Mouse (Mus musculus): ENCODE results near the gene Neurl3. TPM values are rescaled to one million over a fixed set of nuclear protein-coding genes. Genes with fewer than 3 reads are reported as not detected.

Gene Neurl3
- polyA plus RNA-seq, 1 experiment: 10.2 TPM

GRCm38 (mm10) chr1:36308451-36308901, 34.0 kb upstream of the Neurl3 start:
- peaks cover 87% of the 10 kb centered on the region for H3K27me3 ChIP-seq (replicated peaks)
- H3K4me1 ChIP-seq: peaks cover 30% of the 10 kb centered on the region
- no peaks in the 10 kb centered on the region for H3K36me3 ChIP-seq (replicated peaks; ENCODE audit: low read length)
- TF ChIP-seq FLI1 (IDR thresholded peaks at IDR 0.05; ENCODE audit: low read length) (no peak), GATA1 (IDR thresholded peaks at IDR 0.05; ENCODE audit: borderline replicate concordance, low read length) (no peak)
- peak overlapping the region; percentile 93 for H3K4me3 ChIP-seq (replicated peaks)
- peaks cover 2% of the 10 kb centered on the region; the same call in 1 of the 2 replicates for H3K9me3 ChIP-seq

GRCm38 (mm10) chr1:36307495-36308280, 33.2 kb upstream of the Neurl3 start, which contains the start of gene Arid5a:
TSS of gene Arid5a (plus strand) at chr1:36307733.
- peaks cover 87% of the 10 kb centered on the region for H3K27me3 ChIP-seq (replicated peaks)
- H3K36me3 ChIP-seq (replicated peaks; ENCODE audit: low read length): no peaks in the 10 kb centered on the region
- H3K4me3 ChIP-seq (replicated peaks): peak within 1 kb of the TSS; percentile 93
- TF ChIP-seq GATA1 (IDR thresholded peaks at IDR 0.05; ENCODE audit: borderline replicate concordance, low read length) (no peak), FLI1 (IDR thresholded peaks at IDR 0.05; ENCODE audit: low read length) (no peak)
- H3K4me1 ChIP-seq: peaks cover 36% of the 10 kb centered on the region
- H3K9me3 ChIP-seq: peaks cover 2% of the 10 kb centered on the region; the same call in 1 of the 2 replicates

- H3K4me1 ChIP-seq: peaks cover 36% of the 10 kb centered on the region
- H3K4me3 ChIP-seq (replicated peaks): peak overlapping the region; percentile 93
- H3K36me3 ChIP-seq (replicated peaks; ENCODE audit: low read length): no peaks in the 10 kb centered on the region
- H3K9me3 ChIP-seq: peaks cover 2% of the 10 kb centered on the region; the same call in 1 of the 2 replicates
- H3K27me3 ChIP-seq (replicated peaks): peaks cover 89% of the 10 kb centered on the region
- no peak for TF ChIP-seq GATA1 (IDR thresholded peaks at IDR 0.05; ENCODE audit: borderline replicate concordance, low read length)
- TF ChIP-seq FLI1 (IDR thresholded peaks at IDR 0.05; ENCODE audit: low read length): no peak
Measured at GRCm38 (mm10) chr1:36307121-36307494, 32.6 kb upstream of the Neurl3 start.

- peaks cover 2% of the 10 kb centered on the region; the same call in 1 of the 2 replicates for H3K9me3 ChIP-seq
- peaks cover 36% of the 10 kb centered on the region for H3K4me1 ChIP-seq
- H3K4me3 ChIP-seq (replicated peaks): no peak overlapping the region
- no peaks in the 10 kb centered on the region for H3K36me3 ChIP-seq (replicated peaks; ENCODE audit: low read length)
- H3K27me3 ChIP-seq (replicated peaks): peaks cover 89% of the 10 kb centered on the region
- no peak for TF ChIP-seq GATA1 (IDR thresholded peaks at IDR 0.05; ENCODE audit: borderline replicate concordance, low read length)
- TF ChIP-seq FLI1 (IDR thresholded peaks at IDR 0.05; ENCODE audit: low read length): no peak
Measured at GRCm38 (mm10) chr1:36306120-36306519, 31.6 kb upstream of the Neurl3 start.

GRCm38 (mm10) chr1:36304764-36305163, 30.3 kb upstream of the Neurl3 start:
- H3K9me3 ChIP-seq: no peaks in the 10 kb centered on the region
- H3K4me1 ChIP-seq: peaks cover 33% of the 10 kb centered on the region
- H3K4me3 ChIP-seq (replicated peaks): no peak overlapping the region
- peaks cover 90% of the 10 kb centered on the region for H3K27me3 ChIP-seq (replicated peaks)
- TF ChIP-seq FLI1 (IDR thresholded peaks at IDR 0.05; ENCODE audit: low read length): no peak
- TF ChIP-seq GATA1 (IDR thresholded peaks at IDR 0.05; ENCODE audit: borderline replicate concordance, low read length): no peak
- H3K36me3 ChIP-seq (replicated peaks; ENCODE audit: low read length): no peaks in the 10 kb centered on the region

GRCm38 (mm10) chr1:36303381-36304320, 29.2 kb upstream of the Neurl3 start:
- H3K27me3 ChIP-seq (replicated peaks): peaks cover 89% of the 10 kb centered on the region

GRCm38 (mm10) chr1:36302957-36303356, 28.5 kb upstream of the Neurl3 start:
- Histone ChIP-seq H3K27me3 (replicated peaks) (peaks cover 91% of the 10 kb centered on the region), H3K36me3 (replicated peaks; ENCODE audit: low read length) (no peaks in the 10 kb centered on the region), H3K9me3 (no peaks in the 10 kb centered on the region), H3K4me1 (peaks cover 16% of the 10 kb centered on the region), H3K4me3 (replicated peaks) (peak overlapping the region; percentile 75)
- no peak for TF ChIP-seq GATA1 (IDR thresholded peaks at IDR 0.05; ENCODE audit: borderline replicate concordance, low read length)
- no peak for TF ChIP-seq FLI1 (IDR thresholded peaks at IDR 0.05; ENCODE audit: low read length)

More at GRCm38 (mm10) chr1:36303381-36304320, 29.2 kb upstream of the Neurl3 start:
- peak overlapping the region; percentile 75 for H3K4me3 ChIP-seq (replicated peaks)
- TF ChIP-seq FLI1 (IDR thresholded peaks at IDR 0.05; ENCODE audit: low read length) (no peak), GATA1 (IDR thresholded peaks at IDR 0.05; ENCODE audit: borderline replicate concordance, low read length) (no peak)
- no peaks in the 10 kb centered on the region for H3K9me3 ChIP-seq
- peaks cover 22% of the 10 kb centered on the region for H3K4me1 ChIP-seq
- H3K36me3 ChIP-seq (replicated peaks; ENCODE audit: low read length): no peaks in the 10 kb centered on the region

GRCm38 (mm10) chr1:36302273-36302672, 27.8 kb upstream of the Neurl3 start:
- H3K4me1 ChIP-seq: peaks cover 14% of the 10 kb centered on the region
- H3K27me3 ChIP-seq (replicated peaks): peaks cover 95% of the 10 kb centered on the region
- no peaks in the 10 kb centered on the region for H3K36me3 ChIP-seq (replicated peaks; ENCODE audit: low read length)
- no peak overlapping the region for H3K4me3 ChIP-seq (replicated peaks)
- no peak for TF ChIP-seq FLI1 (IDR thresholded peaks at IDR 0.05; ENCODE audit: low read length)
- TF ChIP-seq GATA1 (IDR thresholded peaks at IDR 0.05; ENCODE audit: borderline replicate concordance, low read length): no peak
- no peaks in the 10 kb centered on the region for H3K9me3 ChIP-seq

- H3K27me3 ChIP-seq (replicated peaks): peaks cover 96% of the 10 kb centered on the region
- TF ChIP-seq GATA1 (IDR thresholded peaks at IDR 0.05; ENCODE audit: borderline replicate concordance, low read length): no peak
- no peak for TF ChIP-seq FLI1 (IDR thresholded peaks at IDR 0.05; ENCODE audit: low read length)
- peaks cover 1% of the 10 kb centered on the region; the same call in 1 of the 2 replicates for H3K9me3 ChIP-seq
- H3K4me3 ChIP-seq (replicated peaks): no peak overlapping the region
- H3K36me3 ChIP-seq (replicated peaks; ENCODE audit: low read length): no peaks in the 10 kb centered on the region
- H3K4me1 ChIP-seq: peaks cover 24% of the 10 kb centered on the region
Measured at GRCm38 (mm10) chr1:36300486-36300885, 26.0 kb upstream of the Neurl3 start.
